Mouse (Mus musculus) spleen, adult 10 weeks (tissue): Measurements from ENCODE around the gene Fcgr2b. TPM values are rescaled to one million over a fixed set of nuclear protein-coding genes. Genes with fewer than 3 reads are reported as not detected.

ENCODE experiments used
- polyA plus RNA-seq: library from polyadenylated mRNA; stranded (reverse); fragments of 350-450 nt; fragmentation: Illumina TruSeq; extraction: RNeasy Lipid Tissue Mini Kit (QIAGEN cat#74804); gene quantifications from one replicate; pipeline ENCODE4 v1.2.3, GENCODE M21; 2015; ENCODE audit warnings: low replicate concordance; ENCODE audit not compliant: insufficient read depth

Gene Fcgr2b
- polyA plus RNA-seq, result 241 TPM

GRCm38 (mm10) chr1:170976447-170976846 lies at the start of gene Fcgr2b:
Gene Fcgr2b (minus strand): TSS chr1:170976547.

GRCm38 (mm10) chr1:171018737-171019136 lies 42.4 kb upstream of the Fcgr2b start, which contains the start of gene Fcgr4:
Gene Fcgr4 (plus strand): TSS chr1:171018920.

DNA sequence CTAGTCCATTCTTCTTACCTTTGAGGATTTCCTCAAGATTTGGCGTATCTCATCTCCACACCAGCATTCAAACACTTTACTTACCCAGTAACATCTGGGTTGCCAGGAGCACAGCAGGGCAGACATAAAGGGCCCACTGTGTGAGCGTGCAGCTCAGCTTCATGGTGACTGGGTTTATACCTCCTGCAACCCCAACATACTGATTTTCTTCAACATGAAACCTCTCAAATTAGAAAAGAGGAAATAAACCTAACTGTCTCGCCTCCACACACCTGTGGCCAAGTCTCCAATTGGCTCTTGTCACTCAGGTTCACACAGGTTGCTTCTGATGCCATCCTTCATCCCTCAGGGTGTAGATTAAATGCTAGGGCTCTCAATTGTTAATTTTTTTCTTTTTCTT lies 49.0 kb downstream of the Fcgr2b start, which contains the start of gene Fcrla:
TSS of gene Fcrla (minus strand) at position 206 of the 400 bp plus-strand sequence.

GRCm38 (mm10) chr1:170912891-170913615 lies 63.3 kb downstream of the Fcgr2b start, which contains the start of gene Fcrlb:
Gene Fcrlb (minus strand): TSS chr1:170912941.

Other genes starting within 250 kb of the Fcgr2b start
- 34.6 TPM for gene Atf6, start 108.8 kb downstream of the Fcgr2b start, polyA plus RNA-seq
- gene Gm26620, start 91.5 kb downstream of the Fcgr2b start, polyA plus RNA-seq, result 0.33 TPM
- gene Dusp12, start 91.0 kb downstream of the Fcgr2b start, polyA plus RNA-seq, result 33.1 TPM
- not detected for gene Fcrlb, start 63.6 kb downstream of the Fcgr2b start, polyA plus RNA-seq
- 224 TPM for gene Fcrla, start 49.0 kb downstream of the Fcgr2b start, polyA plus RNA-seq
- gene Fcgr4, start 42.4 kb upstream of the Fcgr2b start, polyA plus RNA-seq, result 32.6 TPM
- 94.5 TPM for gene Fcgr3, start 88.4 kb upstream of the Fcgr2b start, polyA plus RNA-seq
- 4.5 TPM for gene Cfap126, start 137.4 kb upstream of the Fcgr2b start, polyA plus RNA-seq
- 88.5 TPM for gene Sdhc, start 174.1 kb upstream of the Fcgr2b start, polyA plus RNA-seq
- gene Mpz, start 174.2 kb upstream of the Fcgr2b start, polyA plus RNA-seq, result 0.87 TPM
- gene Pcp4l1, start 219.7 kb upstream of the Fcgr2b start, polyA plus RNA-seq, result 7.7 TPM
- not detected for gene Nr1i3, start 237.4 kb upstream of the Fcgr2b start, polyA plus RNA-seq
- 22.7 TPM for gene Tomm40l, start 246.0 kb upstream of the Fcgr2b start, polyA plus RNA-seq
- 1.5 TPM for gene Apoa2, start 248.5 kb upstream of the Fcgr2b start, polyA plus RNA-seq